Mouse (Mus musculus): ENCODE results near the gene 0610040J01Rik. TPM values are rescaled to one million over a fixed set of nuclear protein-coding genes. Genes with fewer than 3 reads are reported as not detected.

The 0610040J01Rik gene
- total RNA-seq, 2 experiments from 2014 or later: 2.1 TPM

DNA sequence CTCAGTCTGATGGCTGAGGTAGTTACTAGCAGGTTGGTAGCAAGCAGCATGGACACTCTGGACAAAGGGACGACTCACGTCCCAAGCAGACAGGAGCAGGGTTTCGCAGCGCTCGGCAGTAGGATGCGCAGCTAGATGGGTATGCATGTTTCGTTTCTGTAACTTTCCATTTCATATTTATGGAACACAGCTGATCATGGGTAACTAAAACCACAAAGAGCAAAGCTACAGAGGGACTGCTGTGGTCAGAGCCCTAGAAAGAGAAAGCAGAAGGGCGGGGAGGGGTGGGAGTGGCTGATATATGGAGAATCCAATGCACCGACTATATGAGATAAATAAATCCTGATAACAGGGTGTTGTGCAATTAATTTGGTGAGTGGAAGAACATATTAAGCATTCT lies 131.1 kb downstream of the 0610040J01Rik start:
- intact Hi-C loops (cut with DNase I): no loop called here
- DNase-seq (ENCODE audit: low spot score): no peak

DNA sequence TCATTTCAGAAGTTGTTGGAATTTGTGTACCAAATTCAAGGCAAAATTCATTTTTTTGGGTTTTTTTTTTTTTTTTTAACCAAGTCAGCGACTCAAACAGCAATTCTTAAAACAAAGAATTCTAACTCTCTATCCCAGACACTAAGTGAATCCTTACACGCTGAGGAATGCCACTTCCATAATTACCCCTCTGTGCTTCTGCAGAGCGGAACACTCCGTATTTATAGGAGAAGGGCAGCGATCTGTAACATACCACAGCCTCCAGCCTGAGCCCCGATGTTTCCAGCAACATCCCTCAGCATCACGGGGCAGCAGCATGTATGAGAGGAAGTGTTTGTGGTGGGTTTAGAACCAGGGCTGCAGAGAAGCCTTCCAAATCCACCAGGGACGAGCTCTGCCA lies 135.4 kb downstream of the 0610040J01Rik start:
- DNase-seq (ENCODE audit: low spot score): no peak
- intact Hi-C loops (cut with DNase I): no loop called here

- DNase-seq (ENCODE audit: low spot score): no peak
- intact Hi-C loops (cut with DNase I): no loop called here
Observed at GRCm38 (mm10) chr5:63949195-63949594, 137.0 kb downstream of the 0610040J01Rik start.

Other genes with a start within 250 kb of the 0610040J01Rik start
- gene Nwd2, start 163.3 kb upstream of the 0610040J01Rik start, total RNA-seq (2021): not detected
- gene Rell1, start 156.5 kb downstream of the 0610040J01Rik start, total RNA-seq (2021): 10 to 100 TPM in 1 of 2 experiments, 1 to 10 TPM in 1; 8.7 to 11.7 TPM

Data from heart, postnatal 25 days (tissue).